8 mouse cellular contexts compared by ENCODE assay signal in genomic region chr10:122046904-122047726, GRCm38 (mm10). TPM values are rescaled to one million over a fixed set of nuclear protein-coding genes. Genes with fewer than 3 reads are reported as not detected.
DNase-seq lines count a peak whose midpoint lies in the region; ATAC-seq and TF ChIP-seq lines count a peak whose summit lies in the region.

Gene Srgap1 (minus strand): TSS chr10:122047315.

- H3K4me2 ChIP-seq in embryonic facial prominence, embryonic 11.5 days (ENCODE audit: low read depth, low read length), result peak within 1 kb of the TSS; percentile 88
- H3K4me2 ChIP-seq in midbrain, postnatal 0 days (ENCODE audit: low read depth, low read length, poor library complexity, severe bottlenecking), result peak within 1 kb of the TSS; percentile 57

- peak within 1 kb of the TSS; percentile 93 for H3K9ac ChIP-seq in embryonic facial prominence, embryonic 11.5 days (replicated peaks; ENCODE audit: low read length)
- peak within 1 kb of the TSS; percentile 44 for H3K9ac ChIP-seq in liver, adult 2 months (ENCODE audit: low read depth, low read length)
- H3K9ac ChIP-seq in midbrain, postnatal 0 days (replicated peaks; ENCODE audit: low read length, poor library complexity, severe bottlenecking), result peak within 1 kb of the TSS; percentile 91

- H3K27ac ChIP-seq in spleen, adult 2 months (ENCODE audit: insufficient read depth, low read length), result no peak within 1 kb of the TSS
- peak within 1 kb of the TSS; percentile 59 for H3K27ac ChIP-seq in embryonic facial prominence, embryonic 11.5 days (replicated peaks; ENCODE audit: low read depth, low read length)
- no peak within 1 kb of the TSS for H3K27ac ChIP-seq in liver, adult 2 months (replicated peaks; ENCODE audit: insufficient read depth, low read depth, low read length)
- H3K27ac ChIP-seq in midbrain, postnatal 0 days (ENCODE audit: low read depth, low read length), result peak within 1 kb of the TSS; percentile 88
- no peak within 1 kb of the TSS for H3K27ac ChIP-seq in testis, adult 2 months (ENCODE audit: control insufficient read depth, insufficient read depth, low read depth, low read length)

- WGBS in spleen, adult 2 months, result 1% methylated on average over 52 of the region's 79 CpGs
- WGBS in embryonic facial prominence, embryonic 11.5 days, result under 1% methylated on average over 56 of the region's 79 CpGs
- 2% methylated on average over 77 of the region's 79 CpGs for WGBS in liver, adult 2 months
- under 1% methylated on average over 36 of the region's 79 CpGs for WGBS in midbrain, postnatal 0 days

- peak in 1 of 2 experiments; percentile 8 for DNase-seq in spleen, adult 2 months (ENCODE audit: low read depth in 1 of 2, low spot score in 2 of 2)
- no peak for DNase-seq in spleen, adult 12 weeks (ENCODE audit: low spot score)
- DNase-seq in embryonic facial prominence, embryonic 11.5 days (ENCODE audit: low spot score), result peak; percentile 69
- DNase-seq in heart, adult 9 months (ENCODE audit: low spot score in 2 of 2), result peak; percentile 40 to 44
- DNase-seq in kidney, adult 9 months, result peak; percentile 28
- DNase-seq in liver, adult 2 months (ENCODE audit: extremely low read depth, low read depth, low spot score), result no peak
- peak; percentile 60 for DNase-seq in midbrain, postnatal 0 days (ENCODE audit: low spot score)

- no peaks in the 10 kb centered on the region for H3K79me2 ChIP-seq in liver, adult 2 months (ENCODE audit: control insufficient read depth, insufficient read depth, low read length)

- peak within 1 kb of the TSS; percentile 55 for H3K4me3 ChIP-seq in spleen, adult 2 months (ENCODE audit: extremely low read depth, insufficient read depth, insufficient read length)
- H3K4me3 ChIP-seq in embryonic facial prominence, embryonic 11.5 days (ENCODE audit: low read depth, low read length), result peak within 1 kb of the TSS; percentile 85
- H3K4me3 ChIP-seq in liver, adult 2 months (ENCODE audit: insufficient read depth, low read depth, low read length), result peak within 1 kb of the TSS; percentile 48
- peak within 1 kb of the TSS; percentile 91 for H3K4me3 ChIP-seq in midbrain, postnatal 0 days (ENCODE audit: low read depth, low read length)
- H3K4me3 ChIP-seq in testis, adult 2 months (ENCODE audit: control insufficient read depth, low read depth, low read length), result peak within 1 kb of the TSS; percentile 76

- no peaks in the 10 kb centered on the region for H3K9me3 ChIP-seq in embryonic facial prominence, embryonic 11.5 days (replicated peaks; ENCODE audit: control insufficient read depth, low read length)
- no peaks in the 10 kb centered on the region for H3K9me3 ChIP-seq in midbrain, postnatal 0 days (ENCODE audit: low read length)

- TF ChIP-seq CTCF in spleen, adult 2 months (IDR thresholded peaks at IDR 0.05; ENCODE audit: extremely low read depth, insufficient read depth, insufficient read length, insufficient replicate concordance), result no peak
- no peak for TF ChIP-seq CTCF in liver, adult 2 months (IDR thresholded peaks at IDR 0.05; ENCODE audit: low read depth, low read length)
- TF ChIP-seq CTCF in midbrain, postnatal 0 days (IDR thresholded peaks at IDR 0.05), result no peak
- no peak for TF ChIP-seq CTCF in testis, adult 2 months (IDR thresholded peaks at IDR 0.05; ENCODE audit: control insufficient read depth, insufficient read depth, insufficient replicate concordance, low read depth, low read length)

- no peaks in the 10 kb centered on the region for H3K36me3 ChIP-seq in spleen, adult 2 months (ENCODE audit: control insufficient read depth, insufficient read depth, low read length)
- H3K36me3 ChIP-seq in embryonic facial prominence, embryonic 11.5 days (replicated peaks; ENCODE audit: control insufficient read depth, insufficient read depth, low read depth, low read length), result no peaks in the 10 kb centered on the region
- no peaks in the 10 kb centered on the region for H3K36me3 ChIP-seq in liver, adult 2 months (ENCODE audit: control insufficient read depth, insufficient read depth, low read length)
- H3K36me3 ChIP-seq in midbrain, postnatal 0 days (ENCODE audit: insufficient read depth, low read length), result no peaks in the 10 kb centered on the region
- H3K36me3 ChIP-seq in testis, adult 2 months (ENCODE audit: control insufficient read depth, insufficient read depth, low read length), result no peaks in the 10 kb centered on the region

- peaks cover 8% of the 10 kb centered on the region for H3K4me1 ChIP-seq in spleen, adult 2 months (ENCODE audit: control insufficient read depth, insufficient read depth, insufficient read length)
- H3K4me1 ChIP-seq in embryonic facial prominence, embryonic 11.5 days (ENCODE audit: control insufficient read depth, insufficient read depth, low read length), result no peaks in the 10 kb centered on the region
- no peaks in the 10 kb centered on the region for H3K4me1 ChIP-seq in liver, adult 2 months (ENCODE audit: control insufficient read depth, insufficient read depth, low read length)
- 0 out of 2 replicates have a peak, but pooled peaks cover 3% of the 10 kb centered on the region for H3K4me1 ChIP-seq in midbrain, postnatal 0 days (ENCODE audit: insufficient read depth, low read length)
- H3K4me1 ChIP-seq in testis, adult 2 months (ENCODE audit: control insufficient read depth, insufficient read depth, low read length), result peaks cover 8% of the 10 kb centered on the region

- peak; percentile 83 for ATAC-seq in embryonic facial prominence, embryonic 11.5 days (replicated peaks; ENCODE audit: insufficient number of reproducible peaks, low FRiP score, low TSS enrichment, low read depth)
- ATAC-seq in midbrain, postnatal 0 days (ENCODE audit: low FRiP score), result peak; percentile 70

- H3K27me3 ChIP-seq in spleen, adult 2 months (ENCODE audit: control insufficient read depth, insufficient read depth, low read length), result peaks cover 12% of the 10 kb centered on the region
- H3K27me3 ChIP-seq in embryonic facial prominence, embryonic 11.5 days (ENCODE audit: control insufficient read depth, insufficient read depth, low read length), result no peaks in the 10 kb centered on the region
- H3K27me3 ChIP-seq in liver, adult 2 months (ENCODE audit: control insufficient read depth, insufficient read depth, low read length), result peaks cover 6% of the 10 kb centered on the region; the same call in 1 of the 2 replicates
- H3K27me3 ChIP-seq in midbrain, postnatal 0 days (ENCODE audit: insufficient read depth, low read length), result no peaks in the 10 kb centered on the region
- peaks cover 3% of the 10 kb centered on the region for H3K27me3 ChIP-seq in testis, adult 2 months (ENCODE audit: control insufficient read depth, insufficient read depth, low read length)

- no peak for TF ChIP-seq POLR2A in spleen, adult 2 months (IDR thresholded peaks at IDR 0.05; ENCODE audit: low read depth, low read length)
- no peak for TF ChIP-seq POLR2A in liver, adult 2 months (IDR thresholded peaks at IDR 0.05; ENCODE audit: extremely low read depth, insufficient read depth, low read length)
- no peak for TF ChIP-seq POLR2A in testis, adult 2 months (IDR thresholded peaks at IDR 0.05; ENCODE audit: control insufficient read depth, low read depth, low read length)

RNA-seq across cellular contexts. Expression of gene Srgap1, which starts in this region (rescaled TPM):
- polyA plus RNA-seq in spleen, adult 2 months (2012; rRNA removed), result 0.46 and 0.58 TPM in 2 replicates
- polyA plus RNA-seq in embryonic facial prominence, embryonic 11.5 days (2014; fragmentation: Nextera tagmentation; extraction: Ambion mirVana), result 8.8 and 9.9 TPM in 2 replicates
- 0.54 and 0.55 TPM in 2 replicates for total RNA-seq in liver, adult 2 months (2014; rRNA removed)
- 0.16 and 0.31 TPM in 2 replicates for polyA plus RNA-seq in liver, adult 2 months (2012; rRNA removed)
- 31.0 and 31.1 TPM in 2 replicates for total RNA-seq in midbrain, postnatal 0 days (2014; rRNA removed)
- 21.6 and 28.5 TPM in 2 replicates for polyA plus RNA-seq in midbrain, postnatal 0 days (2015; fragmentation: Nextera tagmentation; extraction: Ambion mirVana)
- 31.9 and 35.3 TPM in 2 replicates for polyA plus RNA-seq in testis, adult 2 months (2012; rRNA removed)

Comparison
In these comparisons a context has a peak if more than half of its experiments do, and no peak if none do; other contexts are left out.
1. RNA of gene Srgap1 (total RNA-seq): 31.0 to 31.1 TPM in midbrain, postnatal 0 days; 0.54 to 0.55 TPM in liver, adult 2 months; every median in the first group is over 10 times any median in the second.
2. DNase-seq: peak in embryonic facial prominence, embryonic 11.5 days (single experiment), heart, adult 9 months (2 of 2), kidney, adult 9 months (single experiment) and midbrain, postnatal 0 days (single experiment); none in spleen, adult 12 weeks (single experiment) and liver, adult 2 months (single experiment).
3. H3K27ac ChIP-seq: peak in embryonic facial prominence, embryonic 11.5 days (single experiment) and midbrain, postnatal 0 days (single experiment); none in spleen, adult 2 months (single experiment), liver, adult 2 months (single experiment) and testis, adult 2 months (single experiment).
4. Peak in every context shown above with its lines, with median percentiles within 50 percentile points of each other: H3K4me3 ChIP-seq and H3K9ac ChIP-seq.